Mouse (Mus musculus) hematopoietic stem cell, adult 5-6 weeks (primary cell): ENCODE measurements around the gene Mup10. TPM values are rescaled to one million over a fixed set of nuclear protein-coding genes. Genes with fewer than 3 reads are reported as not detected.
"Not testable (repeated sequence)": the region's sequence is repeated elsewhere in the genome, so short reads cannot be mapped to it uniquely, and the experiment has no call there.

ENCODE experiments used
- ATAC-seq, 2 experiments: fragments of 125-278 bp in 1 of 2; replicated peaks in 1 of 2; 2 replicates each; pipeline ENCODE4 v1.8.0; 2016 to 2017; ENCODE audit warnings: inconsistent platforms in 2 of 2, mild to moderate bottlenecking in 2 of 2, moderate number of reproducible peaks in 2 of 2, low read depth in 1 of 2, moderate TSS enrichment in 1 of 2; ENCODE audit not compliant: low FRiP score in 2 of 2, poor library complexity in 2 of 2, severe bottlenecking in 2 of 2, insufficient read depth in 1 of 2, low TSS enrichment in 1 of 2
- total RNA-seq: library from RNA; stranded (forward); fragments of 172-1452, 232-1000 nt; gene quantifications from 2 replicates; pipeline ENCODE4 v1.2.3, GENCODE M21; 2017

Mup10 gene
- total RNA-seq: not detected in 2 replicates

DNA sequence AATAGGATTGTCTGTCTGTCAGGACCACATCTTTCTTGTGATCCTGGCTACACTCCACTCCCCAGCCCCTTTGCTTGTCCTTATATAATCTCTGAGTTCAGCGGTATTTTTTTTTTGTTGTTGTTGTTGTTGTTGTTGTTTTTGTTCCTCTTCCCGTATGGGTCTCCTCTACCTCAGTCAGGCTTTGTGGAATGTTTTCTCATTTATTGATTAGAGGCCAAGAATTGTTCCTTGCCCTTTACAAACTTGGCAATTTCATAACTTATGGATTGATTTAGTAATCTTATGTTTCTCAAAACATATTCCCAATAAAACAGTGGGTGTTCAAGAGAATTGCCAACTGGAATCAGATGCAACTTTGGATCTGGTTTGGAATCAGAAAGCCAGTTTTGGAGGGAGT lies at the start of gene Mup10:
Gene Mup10, minus strand, starts transcription at position 101 of the 400 bp plus-strand sequence.
- not testable (repeated sequence) for ATAC-seq

Other genes with a start within 250 kb of the Mup10 start
- gene Mup9, start 160.2 kb downstream of the Mup10 start, total RNA-seq: not detected in 2 replicates
- not detected in 2 replicates for gene Mup1, start 80.2 kb downstream of the Mup10 start, total RNA-seq
- gene Mup11, start 80.2 kb upstream of the Mup10 start, total RNA-seq: not detected in 2 replicates
- not detected in 2 replicates for gene Mup12, start 159.1 kb upstream of the Mup10 start, total RNA-seq
- gene Mup22, start 239.3 kb upstream of the Mup10 start, total RNA-seq: not detected in 2 replicates